9 mouse cellular contexts compared by ENCODE assay signal in the genomic region with DNA sequence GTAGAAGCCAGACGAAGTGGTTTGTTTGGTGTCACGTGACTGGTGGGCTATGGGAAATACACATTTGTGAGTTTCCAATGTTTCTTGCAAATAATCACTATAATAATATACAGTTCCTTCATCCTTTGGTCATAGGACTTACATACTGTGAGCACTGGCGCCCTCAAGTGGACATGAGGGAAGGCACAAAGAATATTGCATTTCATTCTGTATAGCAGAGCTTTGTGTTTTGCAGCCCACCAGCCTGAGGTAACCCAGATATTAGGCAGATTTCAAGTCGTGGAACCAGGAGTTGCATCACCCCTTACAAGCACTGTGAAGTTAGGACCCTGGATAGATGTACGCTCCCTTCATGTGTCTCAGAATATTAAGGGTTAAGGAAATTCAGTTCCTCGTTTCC. TPM values are rescaled to one million over a fixed set of nuclear protein-coding genes. Genes with fewer than 3 reads are reported as not detected.
DNase-seq lines count a peak whose midpoint lies in the region; ATAC-seq and TF ChIP-seq lines count a peak whose summit lies in the region.
"Had no signal": no experiment of that assay in that cellular context is flagged by ENCODE, and none has a peak within 500 bp of the region (broad histone marks: within the 10 kb centered on the region; RNA-seq: fewer than 3 reads in every experiment).

No protein-coding gene starts in this region.

- no peak overlapping the region for H3K4me2 ChIP-seq in heart, embryonic 11.5 days
- H3K4me2 ChIP-seq in forebrain, embryonic 11.5 days (ENCODE audit: low read depth, low read length, severe bottlenecking) = no peak overlapping the region
- H3K4me2 ChIP-seq in hindbrain, embryonic 16.5 days (ENCODE audit: low read length) = no peak overlapping the region
- H3K4me2 ChIP-seq in midbrain, embryonic 14.5 days (ENCODE audit: low read length) = no peak overlapping the region
- H3K4me2 ChIP-seq: limb, embryonic 15.5 days had no signal

- no peak overlapping the region for H3K4me3 ChIP-seq in heart, adult 2 months
- no peak overlapping the region for H3K4me3 ChIP-seq in heart, embryonic 11.5 days (ENCODE audit: low read depth, low read length)
- H3K4me3 ChIP-seq in forebrain, embryonic 11.5 days (ENCODE audit: low read depth, low read length) = no peak overlapping the region
- no peak overlapping the region for H3K4me3 ChIP-seq in hindbrain, embryonic 16.5 days (ENCODE audit: low read length)
- no peak overlapping the region for H3K4me3 ChIP-seq in midbrain, embryonic 14.5 days (replicated peaks; ENCODE audit: low read depth, low read length)
- H3K4me3 ChIP-seq: limb, embryonic 15.5 days had no signal

- WGBS in heart, adult 2 months = 24% methylated on average over 6 of the region's 6 CpGs
- WGBS in heart, embryonic 11.5 days (ENCODE audit: insufficient replicate concordance) = 28% methylated on average over 6 of the region's 6 CpGs
- WGBS in forebrain, embryonic 11.5 days = 30% methylated on average over 6 of the region's 6 CpGs
- WGBS in hindbrain, embryonic 16.5 days = 34% methylated on average over 6 of the region's 6 CpGs
- WGBS in midbrain, embryonic 14.5 days = 32% methylated on average over 6 of the region's 6 CpGs

- ATAC-seq in heart, embryonic 11.5 days (replicated peaks; ENCODE audit: insufficient number of reproducible peaks, low FRiP score, low TSS enrichment) = no peak
- ATAC-seq in forebrain, embryonic 11.5 days (replicated peaks; ENCODE audit: low FRiP score) = peak; percentile 68
- peak; percentile 75 for ATAC-seq in hindbrain, embryonic 16.5 days
- peak; percentile 61; the same call in 1 of the 2 replicates for ATAC-seq in midbrain, embryonic 14.5 days (ENCODE audit: low FRiP score, low TSS enrichment)

- TF ChIP-seq POLR2A in heart, adult 2 months (IDR thresholded peaks at IDR 0.05; ENCODE audit: insufficient read depth, low read depth, low read length) = no peak

- no peaks in the 10 kb centered on the region for H3K36me3 ChIP-seq in heart, adult 2 months (ENCODE audit: control insufficient read depth, insufficient read depth, low read length)
- no peaks in the 10 kb centered on the region for H3K36me3 ChIP-seq in heart, embryonic 11.5 days (ENCODE audit: control insufficient read depth, insufficient read depth, low read length)
- no peaks in the 10 kb centered on the region for H3K36me3 ChIP-seq in forebrain, embryonic 11.5 days (ENCODE audit: control insufficient read depth, insufficient read depth, low read length)
- no peaks in the 10 kb centered on the region for H3K36me3 ChIP-seq in hindbrain, embryonic 16.5 days (ENCODE audit: control insufficient read depth, insufficient read depth, low read length)
- no peaks in the 10 kb centered on the region for H3K36me3 ChIP-seq in midbrain, embryonic 14.5 days (ENCODE audit: control insufficient read depth, insufficient read depth, low read length)
- H3K36me3 ChIP-seq: limb, embryonic 15.5 days had no signal

- no peak overlapping the region for H3K9ac ChIP-seq in heart, adult 2 months (ENCODE audit: low read depth, low read length)
- no peak overlapping the region for H3K9ac ChIP-seq in heart, embryonic 11.5 days (ENCODE audit: low read depth, low read length)
- H3K9ac ChIP-seq in forebrain, embryonic 11.5 days (ENCODE audit: low read length) = no peak overlapping the region
- no peak overlapping the region; the same call in 1 of the 2 replicates for H3K9ac ChIP-seq in hindbrain, embryonic 16.5 days (ENCODE audit: low read depth, low read length)
- no peak overlapping the region for H3K9ac ChIP-seq in midbrain, embryonic 14.5 days (replicated peaks; ENCODE audit: low read length)
- H3K9ac ChIP-seq: limb, embryonic 15.5 days had no signal

- DNase-seq in heart, adult 2 months = peak; percentile 23 to 44
- DNase-seq in adrenal gland, postnatal 25 days = peak; percentile 57
- DNase-seq in forebrain, embryonic 11.5 days (ENCODE audit: low spot score) = peak; percentile 78
- DNase-seq in left cerebral cortex, adult 8-10 months (ENCODE audit: low spot score in 2 of 2) = peak; percentile 17 to 28
- DNase-seq in midbrain, embryonic 14.5 days = peak; percentile 95
- peak; percentile 12 for DNase-seq in thymus, postnatal 14 days

- intact Hi-C loops in heart, adult 2 months (cut with DNase I) = loop anchor here (1.0 to 5.0 kb wide), 4 partner anchors 43 to 436 kb away; partner anchors contain the start of gene Shroom3

- H3K4me1 ChIP-seq in heart, adult 2 months (ENCODE audit: control insufficient read depth, insufficient read depth, low read length) = no peaks in the 10 kb centered on the region
- 0 out of 2 replicates have a peak, but pooled peaks cover 4% of the 10 kb centered on the region for H3K4me1 ChIP-seq in heart, embryonic 11.5 days (ENCODE audit: control insufficient read depth, insufficient read depth, low read length)
- no peaks in the 10 kb centered on the region for H3K4me1 ChIP-seq in forebrain, embryonic 11.5 days (replicated peaks; ENCODE audit: control insufficient read depth, insufficient read depth, low read length)
- H3K4me1 ChIP-seq in hindbrain, embryonic 16.5 days (ENCODE audit: control insufficient read depth, insufficient read depth, low read depth, low read length) = no peaks in the 10 kb centered on the region
- no peaks in the 10 kb centered on the region for H3K4me1 ChIP-seq in midbrain, embryonic 14.5 days (ENCODE audit: control insufficient read depth, insufficient read depth, low read length)
- H3K4me1 ChIP-seq: limb, embryonic 15.5 days had no signal

- no peaks in the 10 kb centered on the region for H3K79me2 ChIP-seq in heart, adult 2 months (replicated peaks; ENCODE audit: control insufficient read depth, insufficient read depth, low read length)

- H3K27ac ChIP-seq in heart, adult 2 months = no peak overlapping the region
- H3K27ac ChIP-seq in heart, embryonic 11.5 days (ENCODE audit: low read depth, low read length) = no peak overlapping the region
- H3K27ac ChIP-seq in forebrain, embryonic 11.5 days (ENCODE audit: low read depth, low read length) = no peak overlapping the region
- no peak overlapping the region for H3K27ac ChIP-seq in hindbrain, embryonic 16.5 days (ENCODE audit: low read depth, low read length)
- no peak overlapping the region for H3K27ac ChIP-seq in midbrain, embryonic 14.5 days (replicated peaks; ENCODE audit: low read depth, low read length)
- H3K27ac ChIP-seq: limb, embryonic 15.5 days had no signal

- TF ChIP-seq EP300 in heart, adult 2 months (IDR thresholded peaks at IDR 0.05; ENCODE audit: insufficient read depth, low read depth, low read length) = no peak

- TF ChIP-seq CTCF in heart, adult 2 months (IDR thresholded peaks at IDR 0.05) = peak; percentile 85

- no peaks in the 10 kb centered on the region for H3K27me3 ChIP-seq in heart, adult 2 months (ENCODE audit: control insufficient read depth, insufficient read depth, low read length)
- no peaks in the 10 kb centered on the region for H3K27me3 ChIP-seq in heart, embryonic 11.5 days (ENCODE audit: control insufficient read depth, insufficient read depth, low read length)
- H3K27me3 ChIP-seq in forebrain, embryonic 11.5 days (ENCODE audit: control insufficient read depth, insufficient read depth, low read length) = no peaks in the 10 kb centered on the region
- H3K27me3 ChIP-seq in hindbrain, embryonic 16.5 days (replicated peaks; ENCODE audit: control insufficient read depth, insufficient read depth, low read length) = no peaks in the 10 kb centered on the region
- no peaks in the 10 kb centered on the region for H3K27me3 ChIP-seq in midbrain, embryonic 14.5 days (ENCODE audit: control insufficient read depth, insufficient read depth, low read length)
- H3K27me3 ChIP-seq: limb, embryonic 15.5 days had no signal

- H3K9me3 ChIP-seq in heart, embryonic 11.5 days (replicated peaks; ENCODE audit: control insufficient read depth, low read length) = no peaks in the 10 kb centered on the region
- no peaks in the 10 kb centered on the region for H3K9me3 ChIP-seq in forebrain, embryonic 11.5 days (ENCODE audit: control insufficient read depth, low read length)
- no peaks in the 10 kb centered on the region for H3K9me3 ChIP-seq in hindbrain, embryonic 16.5 days (ENCODE audit: control insufficient read depth, low read length)
- H3K9me3 ChIP-seq in midbrain, embryonic 14.5 days (ENCODE audit: control insufficient read depth, low read length) = no peaks in the 10 kb centered on the region
- H3K9me3 ChIP-seq: limb, embryonic 15.5 days had no signal

RNA-seq across cellular contexts. Expression of gene Shroom3, which starts 42.7 kb away (rescaled TPM):
- total RNA-seq in heart, adult 2 months (2021) = 10 to 100 TPM; 32.8 to 38.5 TPM
- 31.4 and 32.8 TPM in 2 replicates for polyA plus RNA-seq in heart, adult 2 months (2012; rRNA removed)
- 13.4 and 14.9 TPM in 2 replicates for polyA plus RNA-seq in heart, embryonic 11.5 days (2014; fragmentation: Nextera tagmentation; extraction: Ambion mirVana)
- total RNA-seq in adrenal gland, postnatal 25 days (2021) = 10.5 and 12.8 TPM in 2 replicates
- polyA plus RNA-seq in forebrain, embryonic 11.5 days (2014; fragmentation: Nextera tagmentation; extraction: Ambion mirVana) = 12.2 and 15.2 TPM in 2 replicates
- polyA plus RNA-seq in hindbrain, embryonic 16.5 days (2015; fragmentation: Nextera tagmentation; extraction: Ambion mirVana) = 1.4 and 1.6 TPM in 2 replicates
- total RNA-seq in left cerebral cortex, adult 8-10 months (2022) = 1 to 10 TPM; 3.4 to 5.6 (median 3.6) TPM
- 1.4 and 1.5 TPM in 2 replicates for polyA plus RNA-seq in midbrain, embryonic 14.5 days (2014; fragmentation: Nextera tagmentation; extraction: Ambion mirVana)

RNA-seq across cellular contexts. Expression of gene Ccdc158, which starts 50.9 kb away (rescaled TPM):
- under 1 TPM in 1 of 2 experiments, not detected in 1; 0.09 TPM for total RNA-seq in heart, adult 2 months (2021)
- polyA plus RNA-seq in heart, adult 2 months (2012; rRNA removed) = 0.18 TPM in 1 of 2 replicates, not detected in the other
- 1.1 and 1.8 TPM in 2 replicates for polyA plus RNA-seq in heart, embryonic 11.5 days (2014; fragmentation: Nextera tagmentation; extraction: Ambion mirVana)
- 0.49 and 1.00 TPM in 2 replicates for total RNA-seq in adrenal gland, postnatal 25 days (2021)
- 1.0 and 1.2 TPM in 2 replicates for polyA plus RNA-seq in forebrain, embryonic 11.5 days (2014; fragmentation: Nextera tagmentation; extraction: Ambion mirVana)
- 0.50 and 0.51 TPM in 2 replicates for polyA plus RNA-seq in hindbrain, embryonic 16.5 days (2015; fragmentation: Nextera tagmentation; extraction: Ambion mirVana)
- under 1 TPM; 0.19 to 0.65 (median 0.35) TPM for total RNA-seq in left cerebral cortex, adult 8-10 months (2022)
- 0.24 and 0.43 TPM in 2 replicates for polyA plus RNA-seq in midbrain, embryonic 14.5 days (2014; fragmentation: Nextera tagmentation; extraction: Ambion mirVana)

Comparison
In these comparisons a context has a peak if more than half of its experiments do, and no peak if none do; other contexts are left out.
1. DNase-seq: peak in every context shown above with its lines; median percentile 95 in midbrain, embryonic 14.5 days; 78 in forebrain, embryonic 11.5 days; 57 in adrenal gland, postnatal 25 days; 34 in heart, adult 2 months; 22 in left cerebral cortex, adult 8-10 months; 12 in thymus, postnatal 14 days.